Mouse (Mus musculus): ENCODE results near the gene Olfr67. TPM values are rescaled to one million over a fixed set of nuclear protein-coding genes. Genes with fewer than 3 reads are reported as not detected.

Gene Olfr67
- polyA plus RNA-seq (2017; shearing (Covaris generic)): not detected

GRCm38 (mm10) chr7:103791721-103792120, at the start of gene Olfr67:
Gene Olfr67, minus strand, starts transcription at chr7:103791821.

GRCm38 (mm10) chr7:103840268-103840667, 48.6 kb upstream of the Olfr67 start, which contains the start of gene Hbb-bh2:
Gene Hbb-bh2, minus strand, starts transcription at chr7:103840520.

GRCm38 (mm10) chr7:103827808-103828207, 36.2 kb upstream of the Olfr67 start, which contains the start of gene Hbb-bs:
Gene Hbb-bs, minus strand, starts transcription at chr7:103828096.

GRCm38 (mm10) chr7:103813766-103814165, 22.1 kb upstream of the Olfr67 start, which contains the start of gene Hbb-bt:
Gene Hbb-bt, minus strand, starts transcription at chr7:103813996.

GRCm38 (mm10) chr7:103779598-103779997, 12.0 kb downstream of the Olfr67 start, which contains the start of gene Olfr68:
Gene Olfr68, minus strand, starts transcription at chr7:103779698.

GRCm38 (mm10) chr7:103771494-103771893, 20.1 kb downstream of the Olfr67 start, which contains the start of gene Olfr69:
Gene Olfr69, minus strand, starts transcription at chr7:103771594.

DNA sequence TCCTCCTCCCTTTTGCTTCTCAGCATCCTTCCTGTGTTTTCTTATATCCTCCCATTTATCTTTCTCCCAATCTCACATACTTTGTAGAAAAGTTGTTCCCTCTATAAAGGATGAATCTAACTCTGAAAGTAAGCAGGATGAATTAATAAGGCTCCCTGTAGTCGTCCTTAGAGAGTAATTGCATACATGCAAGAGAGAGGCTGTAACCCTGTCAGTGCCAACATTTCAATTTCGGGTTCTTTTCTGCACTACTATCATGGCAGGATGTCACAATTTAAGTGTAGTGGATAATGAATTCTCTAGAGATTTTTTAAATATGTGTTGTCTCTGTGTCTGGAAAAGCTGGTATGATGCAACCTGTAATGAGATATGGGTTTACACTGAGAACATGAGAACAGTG, 34.4 kb downstream of the Olfr67 start, which contains the start of gene Olfr630:
Gene Olfr630 (minus strand): TSS at position 101 of the 400 bp plus-strand sequence.

DNA sequence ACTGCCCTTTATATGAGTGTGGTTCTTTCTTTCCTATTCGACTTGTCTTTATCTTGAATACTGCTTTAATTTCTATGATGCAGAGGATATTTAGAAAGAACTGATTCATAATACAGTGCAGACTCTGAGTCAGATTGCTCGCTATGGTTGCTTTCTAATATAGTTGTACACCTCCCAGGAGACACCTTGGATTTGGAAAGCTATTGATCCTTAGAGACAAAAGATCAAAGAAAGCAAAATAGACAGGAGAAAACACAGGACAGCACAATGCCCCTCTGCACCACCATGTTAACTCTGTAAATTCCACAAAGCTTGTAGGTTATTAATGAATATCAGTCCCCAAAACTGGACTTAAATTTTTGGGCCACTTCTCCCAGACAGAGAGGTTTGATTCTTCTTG, 46.8 kb downstream of the Olfr67 start, which contains the start of gene Olfr629:
Gene Olfr629 (minus strand): TSS at position 101 of the 400 bp plus-strand sequence.

Other genes with a start within 250 kb of the Olfr67 start
- not detected for gene Olfr612, start 249.1 kb downstream of the Olfr67 start, polyA plus RNA-seq (2017; shearing (Covaris generic))
- not detected for gene Olfr613, start 243.7 kb downstream of the Olfr67 start, polyA plus RNA-seq (2017; shearing (Covaris generic))
- gene Olfr615, start 235.7 kb downstream of the Olfr67 start, polyA plus RNA-seq (2017; shearing (Covaris generic)): not detected
- gene Olfr616, start 222.7 kb downstream of the Olfr67 start, polyA plus RNA-seq (2017; shearing (Covaris generic)): not detected
- not detected for gene Olfr617, start 218.8 kb downstream of the Olfr67 start, polyA plus RNA-seq (2017; shearing (Covaris generic))
- gene Olfr618, start 201.7 kb downstream of the Olfr67 start, polyA plus RNA-seq (2017; shearing (Covaris generic)): not detected
- gene Olfr619, start 191.2 kb downstream of the Olfr67 start, polyA plus RNA-seq (2017; shearing (Covaris generic)): not detected
- gene Olfr620, start 179.3 kb downstream of the Olfr67 start, polyA plus RNA-seq (2017; shearing (Covaris generic)): 0.12 TPM
- gene Olfr622, start 149.1 kb downstream of the Olfr67 start, polyA plus RNA-seq (2017; shearing (Covaris generic)): not detected
- not detected for gene Olfr623, start 128.1 kb downstream of the Olfr67 start, polyA plus RNA-seq (2017; shearing (Covaris generic))
- gene Olfr624, start 120.6 kb downstream of the Olfr67 start, polyA plus RNA-seq (2017; shearing (Covaris generic)): not detected
- gene Olfr625-ps1, start 109.1 kb downstream of the Olfr67 start, polyA plus RNA-seq (2017; shearing (Covaris generic)): not detected
- not detected for gene Olfr243, start 77.2 kb downstream of the Olfr67 start, polyA plus RNA-seq (2017; shearing (Covaris generic))
- not detected for gene Olfr628, start 61.4 kb downstream of the Olfr67 start, polyA plus RNA-seq (2017; shearing (Covaris generic))
- not detected for gene Olfr629, start 46.9 kb downstream of the Olfr67 start, polyA plus RNA-seq (2017; shearing (Covaris generic))
- gene Olfr630, start 34.5 kb downstream of the Olfr67 start, polyA plus RNA-seq (2017; shearing (Covaris generic)): not detected
- not detected for gene Olfr69, start 20.2 kb downstream of the Olfr67 start, polyA plus RNA-seq (2017; shearing (Covaris generic))
- 0.09 TPM for gene Olfr68, start 12.1 kb downstream of the Olfr67 start, polyA plus RNA-seq (2017; shearing (Covaris generic))
- 19.9 TPM for gene Hbb-bt, start 22.2 kb upstream of the Olfr67 start, polyA plus RNA-seq (2017; shearing (Covaris generic))
- 82.8 TPM for gene Hbb-bs, start 36.3 kb upstream of the Olfr67 start, polyA plus RNA-seq (2017; shearing (Covaris generic))
- gene Hbb-bh2, start 48.7 kb upstream of the Olfr67 start, polyA plus RNA-seq (2017; shearing (Covaris generic)): not detected
- not detected for gene Hbb-bh1, start 51.3 kb upstream of the Olfr67 start, polyA plus RNA-seq (2017; shearing (Covaris generic))
- gene Hbb-y, start 61.4 kb upstream of the Olfr67 start, polyA plus RNA-seq (2017; shearing (Covaris generic)): not detected
- gene Olfr66, start 94.4 kb upstream of the Olfr67 start, polyA plus RNA-seq (2017; shearing (Covaris generic)): not detected
- not detected for gene Olfr64, start 102.7 kb upstream of the Olfr67 start, polyA plus RNA-seq (2017; shearing (Covaris generic))
- not detected for gene Olfr65, start 111.7 kb upstream of the Olfr67 start, polyA plus RNA-seq (2017; shearing (Covaris generic))
- gene Olfr631, start 137.0 kb upstream of the Olfr67 start, polyA plus RNA-seq (2017; shearing (Covaris generic)): not detected
- gene Olfr632, start 142.5 kb upstream of the Olfr67 start, polyA plus RNA-seq (2017; shearing (Covaris generic)): not detected
- not detected for gene Olfr633, start 152.6 kb upstream of the Olfr67 start, polyA plus RNA-seq (2017; shearing (Covaris generic))
- 0.04 TPM for gene Olfr635, start 179.3 kb upstream of the Olfr67 start, polyA plus RNA-seq (2017; shearing (Covaris generic))
- not detected for gene Olfr638, start 206.9 kb upstream of the Olfr67 start, polyA plus RNA-seq (2017; shearing (Covaris generic))
- gene Olfr639, start 225.5 kb upstream of the Olfr67 start, polyA plus RNA-seq (2017; shearing (Covaris generic)): not detected
- not detected for gene Olfr640, start 233.8 kb upstream of the Olfr67 start, polyA plus RNA-seq (2017; shearing (Covaris generic))
- not detected for gene Olfr641, start 243.6 kb upstream of the Olfr67 start, polyA plus RNA-seq (2017; shearing (Covaris generic))

All from CD4-positive, CD25-positive, alpha-beta regulatory T cell, adult 9 weeks (primary cell).